ENCODE assay signal across 28 mouse cellular contexts in the genomic region with DNA sequence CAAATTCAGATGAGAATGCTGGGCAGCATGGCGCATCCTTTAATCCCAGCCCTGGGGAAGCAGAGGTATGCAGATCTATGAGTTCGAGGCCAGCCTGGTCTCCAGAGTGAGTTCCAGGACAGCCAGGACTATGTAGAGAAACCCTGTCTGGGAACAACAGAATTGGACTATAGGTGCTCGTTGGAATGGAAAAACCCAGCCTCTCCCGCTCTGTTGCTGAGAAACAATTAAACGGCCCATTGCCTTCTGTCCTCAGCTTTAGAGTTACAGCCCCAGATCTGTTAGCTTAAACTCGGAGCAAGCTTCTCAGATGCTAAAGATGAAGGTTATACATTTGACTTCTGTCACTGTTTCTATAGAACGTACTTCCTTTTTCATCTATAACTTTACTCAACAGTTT.
"Had no signal": no experiment of that assay in that cellular context is flagged by ENCODE, and none has a peak within 500 bp of the region (broad histone marks: within the 10 kb centered on the region; RNA-seq: fewer than 3 reads in every experiment).

No protein-coding gene starts in this region.

- H3K4me1 ChIP-seq: embryonic facial prominence, embryonic 10.5 days; embryonic facial prominence, embryonic 12.5 days; embryonic facial prominence, embryonic 13.5 days; embryonic facial prominence, embryonic 15.5 days; forebrain, embryonic 12.5 days; forebrain, embryonic 13.5 days; forebrain, embryonic 15.5 days had no signal

- DNase-seq: cerebellum, adult 18-20 months; cerebellum, adult 2 months; cerebellum, adult 8-10 months; cerebellum, adult 9-10 months; cerebellum, adult 9-11 months; cerebellum, postnatal 10 days; cerebellum, postnatal 14 days; cerebellum, postnatal 25 days; cerebellum, postnatal 36 days; embryo, embryonic 11 days; forebrain, postnatal 0 days; gastrocnemius, adult 2 months; gastrocnemius, postnatal 10 days; gastrocnemius, postnatal 14 days; gastrocnemius, postnatal 25 days; gastrocnemius, postnatal 36 days; heart, adult 11 months had no signal

- H3K9me3 ChIP-seq: embryonic facial prominence, embryonic 10.5 days; embryonic facial prominence, embryonic 12.5 days; embryonic facial prominence, embryonic 13.5 days; embryonic facial prominence, embryonic 15.5 days; forebrain, embryonic 10.5 days; forebrain, embryonic 12.5 days; forebrain, embryonic 13.5 days; forebrain, embryonic 15.5 days had no signal

- H3K27me3 ChIP-seq: embryonic facial prominence, embryonic 12.5 days; embryonic facial prominence, embryonic 13.5 days; embryonic facial prominence, embryonic 15.5 days; forebrain, embryonic 12.5 days; forebrain, embryonic 13.5 days; forebrain, embryonic 15.5 days had no signal

- H3K27ac ChIP-seq: embryonic facial prominence, embryonic 10.5 days; embryonic facial prominence, embryonic 12.5 days; embryonic facial prominence, embryonic 13.5 days; embryonic facial prominence, embryonic 15.5 days; forebrain, embryonic 10.5 days; forebrain, embryonic 12.5 days; forebrain, embryonic 13.5 days; forebrain, embryonic 15.5 days; gastrocnemius, adult 2 months had no signal

- H3K4me2 ChIP-seq: embryonic facial prominence, embryonic 12.5 days; embryonic facial prominence, embryonic 13.5 days; embryonic facial prominence, embryonic 15.5 days; forebrain, embryonic 12.5 days; forebrain, embryonic 13.5 days; forebrain, embryonic 15.5 days had no signal

- H3K9ac ChIP-seq: embryonic facial prominence, embryonic 12.5 days; embryonic facial prominence, embryonic 13.5 days; embryonic facial prominence, embryonic 15.5 days; forebrain, embryonic 12.5 days; forebrain, embryonic 13.5 days; forebrain, embryonic 15.5 days; forebrain, postnatal 0 days had no signal

- H3K4me3 ChIP-seq: embryonic facial prominence, embryonic 10.5 days; embryonic facial prominence, embryonic 12.5 days; embryonic facial prominence, embryonic 13.5 days; embryonic facial prominence, embryonic 15.5 days; erythroblast, embryonic 14.5 days; forebrain, embryonic 10.5 days; forebrain, embryonic 12.5 days; forebrain, embryonic 13.5 days; forebrain, embryonic 15.5 days; gastrocnemius, adult 2 months had no signal

- ATAC-seq: forebrain, embryonic 13.5 days; forebrain, embryonic 14.5 days; forebrain, embryonic 15.5 days; forebrain, embryonic 16.5 days; forebrain, postnatal 0 days had no signal

- H3K36me3 ChIP-seq: forebrain, embryonic 15.5 days had no signal
